Mouse (Mus musculus): ENCODE results near the gene Mcm9.
"Not testable (repeated sequence)": the region's sequence is repeated elsewhere in the genome, so short reads cannot be mapped to it uniquely, and the experiment has no call there.

Gene Mcm9

DNA sequence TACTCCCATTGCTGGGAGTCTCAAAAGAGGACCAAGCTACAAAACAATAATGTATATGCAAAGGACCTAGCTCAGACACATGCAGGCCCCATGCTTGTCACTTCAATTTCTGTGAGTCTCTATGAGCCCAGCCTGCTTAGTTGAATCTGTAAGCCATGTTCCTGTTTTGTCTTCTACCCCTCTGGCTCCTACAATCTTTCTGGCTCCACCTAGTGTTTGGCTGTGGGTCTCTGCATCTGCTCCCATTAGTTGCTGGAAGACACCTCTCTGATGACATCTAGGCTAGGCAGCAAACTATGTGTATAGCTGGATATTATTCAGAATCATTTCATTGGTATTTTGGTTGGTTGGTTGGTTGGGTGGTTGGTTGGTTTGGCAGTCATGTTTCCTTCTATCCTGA, 130.7 kb downstream of the Mcm9 start:
- no peak overlapping the region for H3K4me3 ChIP-seq (replicated peaks; ENCODE audit: low read length)
- no peak for TF ChIP-seq POU5F1 (IDR thresholded peaks at IDR 0.05; ENCODE audit: borderline replicate concordance, low read length)
- TF ChIP-seq NANOG (IDR thresholded peaks at IDR 0.05; ENCODE audit: borderline replicate concordance, low read length): no peak
- TF ChIP-seq CTCF (conservative IDR thresholded peaks at IDR 0.05; ENCODE audit: low read length): no peak
- no peaks in the 10 kb centered on the region for H3K36me3 ChIP-seq (ENCODE audit: insufficient read depth, low read length)
- H3K4me1 ChIP-seq (replicated peaks; ENCODE audit: low read depth, low read length): peaks cover 19% of the 10 kb centered on the region
- peaks cover 11% of the 10 kb centered on the region for H3K27me3 ChIP-seq (ENCODE audit: insufficient read depth, low read length)
- H3K9me3 ChIP-seq (ENCODE audit: low read length): peaks cover 54% of the 10 kb centered on the region

DNA sequence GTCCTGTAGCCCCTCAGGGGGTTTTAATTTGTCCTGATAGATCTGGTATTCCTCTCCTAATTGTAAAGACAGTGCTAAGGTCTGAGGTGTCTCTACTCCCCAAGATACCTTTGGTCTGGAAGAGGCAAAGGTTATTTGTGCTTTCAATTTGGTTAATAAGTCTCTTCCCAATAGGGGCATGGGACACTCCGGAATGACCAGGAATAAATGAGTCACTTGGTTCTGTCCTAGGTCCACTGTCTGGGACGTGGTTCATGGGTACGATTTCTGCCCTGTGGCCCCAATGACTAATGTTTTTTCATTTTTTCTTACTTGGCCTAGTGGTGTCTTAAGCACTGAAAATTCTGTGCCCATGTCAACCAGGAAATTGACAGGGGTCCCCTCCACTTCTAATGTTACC, 134.9 kb downstream of the Mcm9 start:
- peaks cover 95% of the 10 kb centered on the region for H3K9me3 ChIP-seq (ENCODE audit: low read length)
- H3K27me3 ChIP-seq (ENCODE audit: insufficient read depth, low read length); H3K4me3 ChIP-seq (replicated peaks; ENCODE audit: low read length); H3K4me1 ChIP-seq (replicated peaks; ENCODE audit: low read depth, low read length); H3K36me3 ChIP-seq (ENCODE audit: insufficient read depth, low read length): not testable (repeated sequence)

DNA sequence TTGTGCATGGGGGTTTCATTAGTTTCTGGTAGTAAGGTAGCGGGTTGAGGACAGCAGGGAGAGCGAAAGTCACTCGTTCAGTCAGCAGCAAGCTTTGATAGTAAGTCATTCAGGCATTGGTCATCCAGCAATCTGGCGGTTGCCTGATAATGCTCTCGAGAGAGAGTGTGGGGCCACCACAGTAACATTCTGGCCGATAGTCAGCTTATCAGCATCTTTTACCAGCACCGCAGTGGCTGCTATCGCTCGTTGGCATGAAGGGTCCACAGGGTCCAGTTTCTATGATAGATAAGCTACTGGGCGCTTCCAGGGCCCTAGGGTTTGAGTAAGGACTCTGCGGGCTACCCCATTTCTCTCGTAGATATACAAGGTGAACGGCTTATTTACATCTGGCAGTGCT, 136.3 kb downstream of the Mcm9 start:
- Histone ChIP-seq H3K4me3 (replicated peaks; ENCODE audit: low read length) (no peak overlapping the region), H3K36me3 (ENCODE audit: insufficient read depth, low read length) (no peaks in the 10 kb centered on the region), H3K27me3 (ENCODE audit: insufficient read depth, low read length) (no peaks in the 10 kb centered on the region), H3K9me3 (ENCODE audit: low read length) (peaks cover 97% of the 10 kb centered on the region), H3K4me1 (replicated peaks; ENCODE audit: low read depth, low read length) (no peaks in the 10 kb centered on the region)
- TF ChIP-seq NANOG (IDR thresholded peaks at IDR 0.05; ENCODE audit: borderline replicate concordance, low read length) (no peak), POU5F1 (IDR thresholded peaks at IDR 0.05; ENCODE audit: borderline replicate concordance, low read length) (no peak), CTCF (conservative IDR thresholded peaks at IDR 0.05; ENCODE audit: low read length) (no peak)
